Mouse (Mus musculus) E14TG2a.4 (cell line): ENCODE results near the gene Chst8.

Experiments used
- CTCF ChIP-seq: conservative IDR thresholded peaks from 2 replicates; pipeline ENCODE4 v1.5.1; 2014; ENCODE audit warnings: low read length
- POU5F1 ChIP-seq: IDR thresholded peaks from 2 replicates; pipeline ENCODE4 v1.6.1; 2014; ENCODE audit warnings: low read length, borderline replicate concordance

- TF ChIP-seq CTCF (peak; percentile 78), POU5F1 (no peak)
These were observed 136.5 kb downstream of the Chst8 start for GRCm38 (mm10) chr7:34675831-34676514.
